Mouse (Mus musculus) E14TG2a.4 (cell line): ENCODE data around the gene Baiap2l2.

Source experiments
- CTCF ChIP-seq: conservative IDR thresholded peaks from 2 replicates; pipeline ENCODE4 v1.5.1; 2014; ENCODE audit warnings: low read length
- NANOG ChIP-seq: IDR thresholded peaks from 2 replicates; pipeline ENCODE4 v1.6.1; 2014; ENCODE audit warnings: borderline replicate concordance, low read length, mixed read lengths

DNA sequence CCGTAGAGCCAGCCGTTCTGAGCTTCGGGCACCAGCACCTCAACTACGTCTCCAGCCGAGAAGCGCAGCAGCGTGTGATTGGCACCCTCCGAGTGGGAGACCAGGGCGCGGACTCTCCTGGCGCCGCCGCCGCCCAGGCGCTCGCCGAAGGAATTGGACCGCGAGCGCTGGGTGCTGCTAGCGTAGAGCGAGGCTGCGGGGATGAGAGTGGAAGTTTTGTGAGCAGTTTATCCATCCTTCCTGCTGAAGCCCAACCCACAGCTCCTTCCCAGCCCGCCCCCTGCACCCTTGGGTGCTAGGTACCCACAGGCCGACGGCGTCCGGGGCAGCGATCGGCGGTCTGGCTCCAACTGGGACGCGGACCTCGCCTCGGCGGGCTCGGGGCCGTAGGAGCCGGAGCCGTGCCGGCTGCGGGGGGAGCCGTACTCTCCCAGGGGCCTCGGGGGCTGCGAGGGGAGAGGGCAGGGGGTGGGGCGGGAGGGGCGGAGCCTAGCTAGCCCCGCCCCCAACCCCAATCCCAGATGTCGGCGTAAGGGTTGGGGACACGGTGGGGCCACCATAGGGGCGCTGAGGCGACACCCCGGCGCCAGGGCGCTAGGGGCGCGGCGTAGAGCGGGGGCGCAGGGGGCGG is 24.1 kb downstream of the Baiap2l2 start:
- no peak for TF ChIP-seq CTCF
- no peak for TF ChIP-seq NANOG
